Mouse (Mus musculus) hindbrain, embryonic 15.5 days (tissue): ENCODE measurements around the gene Rftn1. TPM values are rescaled to one million over a fixed set of nuclear protein-coding genes. Genes with fewer than 3 reads are reported as not detected.
A peak's percentile ranks its signal among the peaks of the same experiment; 100 is the strongest.

Source experiments
- ATAC-seq: fragments of 200-750 bp; cut with Nextera tagmentation; 2 replicates; pipeline ENCODE4 v1.8.0; 2017; ENCODE audit warnings: low read depth, moderate number of reproducible peaks, moderate TSS enrichment; ENCODE audit not compliant: low FRiP score
- H3K27ac ChIP-seq: fragments of 300-500 bp; sonication (generic); replicated peaks from 2 replicates; pipeline ENCODE4 v1.5.1; 2015; ENCODE audit warnings: mild to moderate bottlenecking, inconsistent platforms
- H3K27me3 ChIP-seq: fragments of 300-500 bp; sonication (generic); 2 replicates; pipeline ENCODE4 v1.6.1; 2015; ENCODE audit warnings: control low read depth, inconsistent platforms
- H3K36me3 ChIP-seq: fragments of 300-500 bp; sonication (generic); 2 replicates; pipeline ENCODE4 v1.6.1; 2015; ENCODE audit warnings: control low read depth, inconsistent platforms
- H3K4me1 ChIP-seq: fragments of 300-500 bp; sonication (generic); replicated peaks from 2 replicates; pipeline ENCODE4 v1.6.1; 2015; ENCODE audit warnings: control low read depth, inconsistent platforms
- H3K4me2 ChIP-seq: fragments of 300-500 bp; sonication (generic); 2 replicates; pipeline ENCODE4 v1.6.1; 2015; ENCODE audit warnings: moderate library complexity, mild to moderate bottlenecking, inconsistent platforms
- H3K4me3 ChIP-seq: fragments of 300-500 bp; sonication (generic); 2 replicates; pipeline ENCODE4 v1.5.1; 2015; ENCODE audit warnings: mild to moderate bottlenecking, inconsistent platforms
- H3K9ac ChIP-seq: fragments of 300-500 bp; sonication (generic); 2 replicates; pipeline ENCODE4 v1.6.1; 2015; ENCODE audit warnings: inconsistent platforms
- H3K9me3 ChIP-seq: fragments of 300-500 bp; sonication (generic); 2 replicates; pipeline ENCODE4 v1.6.1; 2016; ENCODE audit warnings: control low read depth, inconsistent platforms
- WGBS: fragments of 180-500 bp; shearing (Covaris S2); methylation state at CpG from one replicate; pipeline ENCODE4 v1.1.7; 2015; 5-methylcytosine and 5-hydroxymethylcytosine counted together
- polyA plus RNA-seq: library from polyadenylated mRNA; unstranded; fragments of >200 nt; fragmentation: Nextera tagmentation; extraction: Ambion mirVana; gene quantifications from 2 replicates; pipeline ENCODE4 v1.2.1, GENCODE M21; 2015

Gene Rftn1
- polyA plus RNA-seq, 1 experiment from 2014 or later = 21.2 TPM

DNA sequence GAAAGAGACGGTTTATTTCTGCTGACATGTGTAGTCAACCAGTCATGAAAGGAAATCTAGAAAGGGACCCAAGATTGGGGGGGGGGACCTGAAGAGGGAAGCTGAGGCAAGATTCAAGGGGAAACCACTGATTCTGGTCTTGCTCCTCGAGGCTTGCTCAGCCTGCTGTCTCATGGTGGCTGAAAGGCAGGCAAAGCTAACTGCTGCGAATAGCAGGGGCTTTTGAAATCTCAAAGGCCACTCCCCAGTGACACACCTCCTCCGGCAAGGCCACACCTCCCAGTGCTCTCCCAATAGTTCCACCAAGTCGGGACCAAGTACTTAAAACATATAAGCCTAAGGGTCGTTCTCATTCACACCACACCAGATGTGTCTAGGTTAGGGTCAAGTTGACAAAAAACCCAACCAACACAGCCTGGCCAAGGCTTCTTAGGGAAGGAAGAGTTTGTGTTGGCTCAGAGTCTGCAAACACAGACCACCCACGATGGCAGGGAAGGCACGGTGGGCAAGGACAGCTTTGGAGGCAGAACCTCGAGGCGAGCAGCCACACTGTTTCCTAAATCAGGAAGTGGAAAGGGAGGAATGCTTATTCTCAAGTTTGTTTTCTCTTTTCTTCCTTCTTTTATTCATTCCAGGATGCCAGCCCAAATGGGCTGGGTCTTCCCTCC, 5.7 kb upstream of the Rftn1 start:
- Histone ChIP-seq H3K9me3 (no peaks in the 10 kb centered on the region), H3K9ac (no peak overlapping the region), H3K27ac (no peak overlapping the region), H3K36me3 (no peaks in the 10 kb centered on the region), H3K4me2 (no peak overlapping the region), H3K4me3 (no peak overlapping the region), H3K4me1 (peaks cover 18% of the 10 kb centered on the region), H3K27me3 (0 out of 2 replicates have a peak, but pooled peaks cover 5% of the 10 kb centered on the region)
- ATAC-seq = no peak
- WGBS = 41% methylated on average over 10 of the region's 10 CpGs

DNA sequence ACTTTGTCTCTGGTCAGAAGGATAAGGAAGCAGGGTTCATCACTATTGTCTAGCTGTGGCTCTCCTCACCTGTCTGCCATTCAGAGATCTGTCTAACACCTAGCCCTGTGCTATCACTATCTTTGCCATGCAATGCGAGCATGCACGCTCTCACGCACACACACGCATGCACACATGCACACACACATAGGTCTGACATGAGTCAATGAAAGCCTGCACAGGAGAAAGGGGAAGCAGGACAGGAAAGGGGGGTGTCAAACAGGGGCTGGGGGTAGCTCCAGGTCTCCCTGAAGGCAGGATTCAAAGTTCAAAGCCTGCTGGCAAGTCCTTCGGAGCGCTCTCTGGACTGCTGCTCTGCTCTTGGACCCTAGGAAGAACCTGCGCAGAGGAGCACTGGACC, 4.9 kb upstream of the Rftn1 start:
- Histone ChIP-seq H3K27me3 (0 out of 2 replicates have a peak, but pooled peaks cover 11% of the 10 kb centered on the region), H3K4me3 (no peak overlapping the region), H3K36me3 (no peaks in the 10 kb centered on the region), H3K9me3 (no peaks in the 10 kb centered on the region), H3K4me1 (peaks cover 25% of the 10 kb centered on the region), H3K27ac (no peak overlapping the region), H3K9ac (no peak overlapping the region), H3K4me2 (no peak overlapping the region)
- no peak for ATAC-seq
- 96% methylated on average over 7 of the region's 7 CpGs for WGBS

DNA sequence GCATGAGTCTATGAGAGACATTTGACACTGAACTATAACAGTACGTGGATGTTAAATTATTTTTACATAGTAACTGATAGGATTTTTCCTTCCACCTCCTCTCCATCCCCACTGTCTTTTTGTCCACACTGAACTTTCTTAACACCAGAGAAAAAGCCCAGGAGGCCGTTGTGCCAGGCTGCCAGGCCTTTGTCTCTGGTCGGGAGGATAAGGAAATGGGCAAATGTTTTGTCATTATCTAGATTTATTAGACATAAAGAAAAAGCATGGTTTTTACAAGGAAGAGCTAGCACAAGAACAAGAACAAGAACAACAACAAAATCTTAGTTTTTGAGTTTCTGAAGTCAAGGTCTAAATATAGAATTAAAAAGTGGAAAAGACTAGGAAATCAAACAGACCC, 4.1 kb upstream of the Rftn1 start:
- Histone ChIP-seq H3K36me3 (no peaks in the 10 kb centered on the region), H3K4me1 (peaks cover 31% of the 10 kb centered on the region), H3K4me2 (no peak overlapping the region), H3K9me3 (no peaks in the 10 kb centered on the region), H3K27ac (no peak overlapping the region), H3K27me3 (0 out of 2 replicates have a peak, but pooled peaks cover 13% of the 10 kb centered on the region), H3K9ac (no peak overlapping the region), H3K4me3 (no peak overlapping the region)
- ATAC-seq = no peak
- WGBS = 64% methylated on average over 3 of the region's 3 CpGs

DNA sequence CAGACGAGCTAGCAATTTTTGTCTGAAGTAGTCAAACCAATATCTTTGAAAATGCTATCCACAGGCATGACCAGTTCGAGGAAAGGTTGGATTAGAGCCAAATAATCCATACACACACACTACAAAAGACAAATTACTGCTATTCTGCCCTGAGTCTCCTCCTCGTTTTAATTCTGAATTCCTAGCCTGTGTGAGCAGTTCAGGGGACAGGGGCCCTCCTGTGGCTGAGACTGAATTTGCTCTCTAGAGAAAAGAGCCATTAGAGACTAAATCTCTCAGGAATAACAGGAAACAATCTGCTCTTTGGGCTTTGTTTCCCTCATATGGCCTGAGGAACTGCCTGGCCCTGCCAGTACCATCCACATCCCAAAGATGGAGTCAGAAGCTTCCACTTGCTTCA, 3.2 kb upstream of the Rftn1 start:
- Histone ChIP-seq H3K36me3 (no peaks in the 10 kb centered on the region), H3K4me2 (no peak overlapping the region), H3K4me1 (peaks cover 37% of the 10 kb centered on the region), H3K27ac (no peak overlapping the region), H3K4me3 (no peak overlapping the region), H3K9ac (no peak overlapping the region), H3K27me3 (peaks cover 13% of the 10 kb centered on the region; the same call in 1 of the 2 replicates), H3K9me3 (no peaks in the 10 kb centered on the region)
- peak; percentile 38; the same call in 1 of the 2 replicates for ATAC-seq
- WGBS = 38% methylated on average over 3 of the region's 3 CpGs

DNA sequence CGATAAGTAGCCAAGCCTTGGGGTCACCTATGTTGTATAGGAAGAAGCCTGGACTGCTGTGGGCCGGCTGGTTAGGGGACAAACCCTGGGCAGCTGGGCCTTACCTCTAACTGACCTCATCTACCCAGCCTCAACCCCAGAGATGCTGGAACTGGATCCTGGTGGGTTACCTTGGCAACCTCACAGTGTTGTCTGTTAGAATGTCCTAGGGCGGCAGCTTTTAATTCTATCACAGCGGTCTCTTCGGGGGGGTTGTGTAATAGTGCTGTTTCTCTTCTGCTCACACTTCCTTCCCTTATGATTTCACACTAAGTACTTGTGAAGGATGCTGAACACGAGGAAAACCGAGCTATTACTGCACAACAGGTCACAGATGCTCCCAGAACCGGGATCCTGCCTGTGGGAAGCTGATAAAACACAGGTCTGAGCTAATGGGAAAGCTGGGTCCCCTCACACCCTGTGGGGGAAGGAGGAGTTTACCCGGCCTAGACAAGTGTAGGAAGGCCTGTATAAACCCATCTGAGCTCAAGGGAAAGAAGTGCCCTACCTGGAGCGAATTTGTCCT, 2.0 kb upstream of the Rftn1 start:
- H3K27me3 ChIP-seq = peaks cover 9% of the 10 kb centered on the region; the same call in 1 of the 2 replicates
- H3K4me1 ChIP-seq = peaks cover 37% of the 10 kb centered on the region
- no peak overlapping the region for H3K4me2 ChIP-seq
- H3K27ac ChIP-seq = no peak overlapping the region
- no peak overlapping the region for H3K9ac ChIP-seq
- H3K4me3 ChIP-seq = no peak overlapping the region
- no peaks in the 10 kb centered on the region for H3K9me3 ChIP-seq
- no peak for ATAC-seq
- WGBS = 27% methylated on average over 10 of the region's 10 CpGs
- H3K36me3 ChIP-seq = no peaks in the 10 kb centered on the region

DNA sequence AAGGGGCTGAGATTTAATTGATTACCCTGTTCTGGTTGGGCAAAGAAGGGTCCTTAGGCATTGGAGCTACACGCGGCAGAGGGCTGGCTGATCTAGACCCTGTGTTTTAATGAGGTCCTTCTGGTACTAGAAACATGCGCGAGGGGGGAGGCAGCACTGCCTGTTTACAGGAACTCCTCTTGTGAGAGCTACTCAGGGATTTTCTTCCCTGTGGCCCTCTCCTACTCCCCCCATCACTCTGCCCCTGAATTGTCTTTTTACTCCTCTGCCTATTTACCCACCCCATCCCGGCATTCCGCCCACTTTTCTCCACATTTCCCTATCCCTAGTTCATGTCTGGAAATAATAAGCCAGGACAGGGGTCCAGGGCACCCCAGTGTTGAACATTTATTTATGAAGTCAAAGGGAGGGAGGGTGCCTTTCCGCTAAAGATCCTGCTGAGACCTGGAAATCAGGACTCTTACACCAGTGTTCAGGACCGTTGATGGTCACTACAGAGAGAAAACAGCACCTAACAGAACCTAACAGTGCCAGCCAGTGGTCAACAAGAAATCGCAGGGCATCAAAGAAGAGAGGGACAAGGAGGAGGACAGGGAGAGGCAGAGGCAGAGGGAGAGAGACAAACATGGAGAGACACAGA, 964 bp upstream of the Rftn1 start:
- no peak for ATAC-seq
- H3K4me2 ChIP-seq = no peak overlapping the region
- H3K27ac ChIP-seq = no peak overlapping the region
- no peak overlapping the region for H3K9ac ChIP-seq
- WGBS = 54% methylated on average over 9 of the region's 9 CpGs
- no peaks in the 10 kb centered on the region for H3K9me3 ChIP-seq
- peaks cover 37% of the 10 kb centered on the region for H3K4me1 ChIP-seq
- H3K27me3 ChIP-seq = peaks cover 9% of the 10 kb centered on the region; the same call in 1 of the 2 replicates
- no peak overlapping the region for H3K4me3 ChIP-seq
- no peaks in the 10 kb centered on the region for H3K36me3 ChIP-seq

DNA sequence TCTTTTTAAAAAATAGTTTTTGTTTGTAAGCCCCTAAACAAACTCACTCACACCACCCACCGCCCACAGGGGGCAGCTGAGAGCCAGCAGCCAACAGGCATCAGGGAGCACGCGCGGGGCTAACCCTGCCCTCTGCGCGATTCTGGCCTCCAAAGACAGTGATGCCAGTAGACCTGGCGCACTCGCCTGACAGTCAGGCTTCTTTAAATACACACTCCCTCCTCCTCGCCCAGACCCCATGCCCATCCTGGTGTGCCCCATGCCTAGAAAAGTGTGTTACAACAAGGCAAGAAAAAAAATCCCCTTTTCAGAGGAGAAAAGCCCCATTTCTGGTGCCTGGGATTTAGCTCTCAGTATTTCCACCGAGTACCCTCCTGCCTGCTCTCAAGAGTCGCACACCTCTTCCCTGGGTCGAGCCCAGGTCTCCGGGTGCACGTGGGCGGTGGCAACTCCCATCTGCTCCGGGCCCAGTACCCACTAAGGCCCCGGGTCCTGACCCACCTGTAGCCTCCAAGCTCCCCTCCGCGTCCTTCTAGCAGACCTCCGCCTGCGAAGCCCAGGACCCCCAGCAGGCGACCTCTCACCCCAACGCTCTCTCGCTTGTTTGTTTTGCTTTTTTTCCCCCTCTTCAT, 977 bp downstream of the Rftn1 start:
- Histone ChIP-seq H3K4me3 (peak overlapping the region; percentile 75), H3K9ac (peak overlapping the region; percentile 62), H3K27me3 (peaks cover 9% of the 10 kb centered on the region; the same call in 1 of the 2 replicates), H3K4me2 (peak overlapping the region; percentile 99), H3K36me3 (no peaks in the 10 kb centered on the region), H3K27ac (peak overlapping the region; percentile 37; the same call in 1 of the 2 replicates), H3K4me1 (peaks cover 42% of the 10 kb centered on the region), H3K9me3 (no peaks in the 10 kb centered on the region)
- WGBS = 1% methylated on average over 22 of the region's 24 CpGs
- peak; percentile 33 for ATAC-seq

DNA sequence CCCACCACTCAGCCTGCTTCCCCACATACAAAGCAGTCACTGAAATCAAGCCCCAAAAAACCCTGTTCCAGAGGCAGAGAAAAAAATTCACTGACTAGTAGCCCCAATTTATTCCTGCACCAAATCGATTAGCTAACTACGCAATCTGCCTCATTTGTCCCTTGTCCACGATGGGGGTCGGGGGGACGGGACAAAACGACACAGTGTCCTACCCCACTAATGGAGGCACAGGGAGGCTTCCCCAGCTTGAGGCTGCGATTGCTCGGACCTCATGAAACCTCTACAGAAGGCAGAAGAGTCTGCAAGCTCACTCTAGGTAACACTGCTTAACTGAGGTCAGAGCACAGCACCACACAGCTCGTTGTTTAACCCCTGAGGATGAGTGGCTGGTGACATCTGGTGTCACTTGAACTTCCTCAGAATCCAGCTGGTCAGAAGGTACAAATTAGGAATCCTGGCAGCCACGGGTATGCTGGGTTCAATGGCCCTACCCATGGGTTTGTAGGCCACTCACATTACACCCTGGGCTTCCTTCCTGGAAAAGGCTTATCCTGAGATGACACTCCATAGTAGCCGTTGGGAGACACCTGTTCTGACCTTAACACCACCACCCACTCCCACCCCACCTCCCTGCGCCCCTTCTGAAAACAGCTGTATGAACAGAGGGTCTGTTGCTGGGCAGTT, 1.7 kb downstream of the Rftn1 start:
- Histone ChIP-seq H3K4me2 (peak overlapping the region; percentile 99), H3K4me1 (peaks cover 43% of the 10 kb centered on the region), H3K27me3 (peaks cover 9% of the 10 kb centered on the region; the same call in 1 of the 2 replicates), H3K36me3 (no peaks in the 10 kb centered on the region), H3K9me3 (no peaks in the 10 kb centered on the region), H3K27ac (no peak overlapping the region), H3K9ac (no peak overlapping the region), H3K4me3 (peak overlapping the region; percentile 75)
- 0 out of 2 replicates have a peak, but pooled peaks have one; percentile 12 for ATAC-seq
- whole genome bisulfite sequencing = 75% methylated on average over 12 of the region's 12 CpGs

DNA sequence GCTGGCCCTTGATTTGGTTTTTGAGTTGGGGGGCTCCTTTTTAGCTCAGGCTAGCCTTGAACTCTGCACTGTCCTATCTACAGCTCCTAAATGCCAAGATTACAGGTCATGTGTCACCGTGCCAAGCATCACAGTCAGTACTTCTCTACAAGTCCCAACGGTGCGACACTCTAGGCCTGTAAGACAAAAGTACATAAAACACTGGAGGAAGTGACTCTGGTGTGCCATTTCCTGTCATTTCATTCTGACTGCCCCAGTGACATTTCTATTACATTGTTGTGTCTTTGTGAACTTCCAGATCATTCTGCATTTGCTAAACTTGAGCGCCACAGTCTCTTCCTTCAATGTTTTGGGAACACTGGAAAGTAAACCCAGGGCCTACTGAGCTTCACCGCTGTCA, 4.9 kb downstream of the Rftn1 start:
- no peak for ATAC-seq
- Histone ChIP-seq H3K36me3 (no peaks in the 10 kb centered on the region), H3K9me3 (no peaks in the 10 kb centered on the region), H3K4me3 (no peak overlapping the region), H3K27me3 (peaks cover 4% of the 10 kb centered on the region; the same call in 1 of the 2 replicates), H3K4me2 (no peak overlapping the region), H3K9ac (no peak overlapping the region), H3K4me1 (peaks cover 24% of the 10 kb centered on the region), H3K27ac (no peak overlapping the region)
- WGBS = 93% methylated on average over 5 of the region's 5 CpGs

DNA sequence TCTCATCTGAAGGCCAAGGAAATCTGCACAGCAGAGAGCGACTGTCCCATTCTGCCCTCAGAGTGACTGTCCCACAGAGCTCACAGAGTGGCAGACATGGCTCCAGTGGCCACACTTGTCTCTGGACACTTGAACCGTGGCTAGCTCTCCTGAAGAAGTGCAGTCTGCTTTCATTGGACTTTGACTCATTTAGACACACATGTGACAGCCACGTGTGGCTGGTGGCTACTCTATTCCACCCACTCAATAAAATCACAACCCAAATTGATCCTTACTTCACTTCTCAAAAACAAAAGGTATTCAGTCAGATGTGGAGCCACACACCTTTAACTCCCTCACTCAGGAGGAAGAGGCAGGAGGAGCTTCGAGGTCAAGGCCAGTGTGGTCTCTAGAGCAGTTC, 5.4 kb downstream of the Rftn1 start:
- 75% methylated on average over 4 of the region's 4 CpGs for WGBS
- Histone ChIP-seq H3K27ac (no peak overlapping the region), H3K4me2 (no peak overlapping the region), H3K4me3 (no peak overlapping the region), H3K27me3 (peaks cover 2% of the 10 kb centered on the region; the same call in 1 of the 2 replicates), H3K9me3 (no peaks in the 10 kb centered on the region), H3K9ac (no peak overlapping the region), H3K36me3 (no peaks in the 10 kb centered on the region), H3K4me1 (peaks cover 21% of the 10 kb centered on the region)
- ATAC-seq = no peak

DNA sequence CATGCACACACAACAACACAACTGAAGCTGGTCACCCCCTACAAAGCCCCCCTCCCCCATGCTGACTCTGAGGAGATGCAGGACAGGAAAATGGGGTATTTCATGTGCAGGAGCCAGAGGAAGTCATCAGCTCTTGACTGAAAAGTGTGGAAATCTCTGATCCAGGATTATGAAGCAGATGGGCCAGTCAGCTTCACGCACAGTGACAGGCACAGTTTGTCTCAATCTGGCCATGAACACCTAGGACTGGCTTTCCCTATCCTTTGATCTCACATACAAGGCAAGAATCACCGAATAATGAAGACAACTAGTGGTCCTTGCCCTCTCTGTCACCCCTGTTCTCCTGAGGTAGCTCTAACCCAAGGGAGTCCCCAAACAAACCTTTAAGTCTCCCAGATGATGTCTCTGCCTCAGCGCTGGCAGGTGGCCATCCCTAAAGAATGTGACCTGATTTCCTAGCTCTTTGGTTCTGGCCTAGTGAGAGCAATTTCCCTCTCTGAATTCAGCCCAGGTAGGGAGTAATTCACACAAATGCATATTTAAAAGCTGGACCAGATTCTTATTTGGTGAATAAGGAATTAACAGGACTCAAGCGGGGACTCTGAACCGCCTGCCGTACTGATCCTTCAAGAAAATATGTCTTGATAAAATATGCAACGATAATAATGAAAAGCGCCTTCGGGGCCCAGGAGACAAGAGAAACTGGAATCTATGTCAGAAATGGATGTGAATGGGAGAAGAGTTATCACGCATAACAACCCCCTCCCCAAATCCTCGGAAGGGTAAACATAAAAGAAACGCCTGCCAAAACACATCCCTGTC, 6.0 kb downstream of the Rftn1 start:
- Histone ChIP-seq H3K36me3 (no peaks in the 10 kb centered on the region), H3K4me3 (no peak overlapping the region), H3K27ac (peak overlapping the region; percentile 40; the same call in 1 of the 2 replicates), H3K4me2 (no peak overlapping the region), H3K9me3 (no peaks in the 10 kb centered on the region), H3K27me3 (no peaks in the 10 kb centered on the region; the same call in 1 of the 2 replicates), H3K9ac (no peak overlapping the region), H3K4me1 (peaks cover 15% of the 10 kb centered on the region)
- ATAC-seq = no peak
- 61% methylated on average over 12 of the region's 12 CpGs for WGBS
